Mouse (Mus musculus) embryo, embryonic 11.5 days (tissue): ENCODE data around the gene Gm10320.

ENCODE experiments used
- DNase-seq: peaks from one replicate; pipeline ENCODE4 v3.0.0-alpha.2; 2012; ENCODE audit warnings: low read depth, low spot score

Gm10320 gene

GRCm38 (mm10) chr13:98469916-98470315, 21.9 kb downstream of the Gm10320 start:
- DNase-seq: no peak

GRCm38 (mm10) chr13:98461467-98461866, 30.3 kb downstream of the Gm10320 start:
- no peak for DNase-seq

- DNase-seq: no peak
Measured at GRCm38 (mm10) chr13:98456398-98456797, 35.4 kb downstream of the Gm10320 start.

- no peak for DNase-seq
Measured at GRCm38 (mm10) chr13:98455646-98456045, 36.2 kb downstream of the Gm10320 start.

GRCm38 (mm10) chr13:98454224-98454967, 37.4 kb downstream of the Gm10320 start:
- no peak for DNase-seq

GRCm38 (mm10) chr13:98453146-98453545, 38.7 kb downstream of the Gm10320 start:
- DNase-seq: no peak

GRCm38 (mm10) chr13:98448696-98449095, 43.1 kb downstream of the Gm10320 start:
- DNase-seq: no peak

GRCm38 (mm10) chr13:98447741-98448140, 44.1 kb downstream of the Gm10320 start:
- no peak for DNase-seq

GRCm38 (mm10) chr13:98445391-98446125, 46.2 kb downstream of the Gm10320 start:
- DNase-seq: no peak

- DNase-seq: no peak
Measured at GRCm38 (mm10) chr13:98441001-98441400, 50.8 kb downstream of the Gm10320 start.

- DNase-seq: no peak
Measured at GRCm38 (mm10) chr13:98440293-98440952, 51.4 kb downstream of the Gm10320 start.
